Mouse (Mus musculus): ENCODE data around the gene Flvcr2. TPM values are rescaled to one million over a fixed set of nuclear protein-coding genes. Genes with fewer than 3 reads are reported as not detected.

The Flvcr2 gene
- polyA plus RNA-seq, 1 experiment from 2014 or later, result 6.5 TPM

DNA sequence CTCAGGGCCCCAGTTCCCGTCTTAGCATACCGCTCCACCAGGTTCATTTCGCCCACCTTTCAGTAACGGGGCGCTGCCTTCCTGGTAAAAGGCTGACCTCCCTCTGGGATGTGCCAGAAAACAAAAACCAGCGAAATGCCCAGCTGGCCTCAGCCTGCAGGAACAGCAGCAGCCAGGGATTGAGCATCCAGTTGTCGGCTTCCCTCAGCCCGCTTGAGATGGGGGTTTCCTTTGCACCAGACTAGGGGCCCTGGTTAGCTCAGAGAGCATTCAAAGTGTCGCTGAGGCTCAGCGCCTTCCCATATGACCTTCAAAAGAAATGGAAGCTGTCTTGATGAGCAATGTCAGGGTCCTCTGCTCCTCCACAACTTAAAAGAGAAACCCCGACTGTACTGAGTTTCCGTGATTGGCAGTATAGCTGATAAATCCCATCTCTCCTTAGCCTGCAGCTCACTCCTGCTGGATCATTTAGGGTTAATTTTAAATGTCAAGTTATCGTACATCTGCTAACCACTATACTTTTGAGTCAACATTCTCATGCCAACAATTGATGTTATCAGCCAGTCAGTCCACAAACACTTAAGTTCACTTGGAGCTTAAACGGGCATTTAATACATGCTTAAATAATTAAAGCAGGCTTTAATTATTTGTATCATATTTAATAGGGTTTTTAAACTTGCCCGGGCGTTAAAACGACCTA, 40.4 kb upstream of the Flvcr2 start:
- H3K27me3 ChIP-seq (ENCODE audit: control insufficient read depth, insufficient read depth, low read depth, low read length), result no peaks in the 10 kb centered on the region

DNA sequence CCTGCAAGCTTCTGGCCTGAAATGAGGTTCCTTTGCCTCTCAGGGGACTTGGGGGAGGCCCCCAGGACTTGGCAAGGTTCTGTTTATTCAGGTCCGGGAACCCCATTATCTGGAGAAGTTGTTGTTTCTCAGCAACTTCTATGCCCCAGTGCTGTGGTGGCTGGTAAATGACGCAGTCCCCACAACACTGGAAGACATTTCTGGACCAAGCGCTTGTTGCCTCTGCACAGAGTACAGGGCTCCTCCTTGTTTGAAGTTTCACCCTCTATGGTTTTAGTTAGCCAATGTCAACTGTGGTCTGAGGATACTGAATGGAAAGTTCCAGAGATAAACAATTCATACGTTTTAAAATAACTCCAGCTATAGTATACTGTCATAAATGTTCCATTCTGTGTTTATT, 39.4 kb upstream of the Flvcr2 start:
- ATAC-seq (ENCODE audit: low read depth), result no peak
- H3K27ac ChIP-seq (ENCODE audit: low read length), result no peak overlapping the region; the same call in 1 of the 2 replicates
- no peak overlapping the region for H3K9ac ChIP-seq (ENCODE audit: low read length)
- H3K4me2 ChIP-seq (ENCODE audit: low read depth, low read length), result no peak overlapping the region
- no peaks in the 10 kb centered on the region for H3K36me3 ChIP-seq (ENCODE audit: control insufficient read depth, insufficient read depth, low read length)
- H3K27me3 ChIP-seq (ENCODE audit: control insufficient read depth, insufficient read depth, low read depth, low read length), result no peaks in the 10 kb centered on the region
- H3K9me3 ChIP-seq (ENCODE audit: control insufficient read depth, low read length), result no peaks in the 10 kb centered on the region
- peaks cover 22% of the 10 kb centered on the region for H3K4me1 ChIP-seq (replicated peaks; ENCODE audit: control insufficient read depth, insufficient read depth, low read length)
- H3K4me3 ChIP-seq (ENCODE audit: low read length), result no peak overlapping the region
- WGBS, result 50% methylated on average over 4 of the region's 4 CpGs

More for the DNA sequence above, 40.4 kb upstream of the Flvcr2 start:
- Histone ChIP-seq H3K9ac (ENCODE audit: low read length) (peak overlapping the region; percentile 78), H3K4me1 (replicated peaks; ENCODE audit: control insufficient read depth, insufficient read depth, low read length) (peaks cover 24% of the 10 kb centered on the region), H3K4me3 (ENCODE audit: low read length) (peak overlapping the region; percentile 51), H3K27ac (ENCODE audit: low read length) (peak overlapping the region; percentile 93), H3K4me2 (ENCODE audit: low read depth, low read length) (peak overlapping the region; percentile 90), H3K9me3 (ENCODE audit: control insufficient read depth, low read length) (no peaks in the 10 kb centered on the region), H3K36me3 (ENCODE audit: control insufficient read depth, insufficient read depth, low read length) (no peaks in the 10 kb centered on the region)
- peak; percentile 17; the same call in 1 of the 2 replicates for ATAC-seq (ENCODE audit: low read depth)
- WGBS, result 9% methylated on average over 17 of the region's 17 CpGs

DNA sequence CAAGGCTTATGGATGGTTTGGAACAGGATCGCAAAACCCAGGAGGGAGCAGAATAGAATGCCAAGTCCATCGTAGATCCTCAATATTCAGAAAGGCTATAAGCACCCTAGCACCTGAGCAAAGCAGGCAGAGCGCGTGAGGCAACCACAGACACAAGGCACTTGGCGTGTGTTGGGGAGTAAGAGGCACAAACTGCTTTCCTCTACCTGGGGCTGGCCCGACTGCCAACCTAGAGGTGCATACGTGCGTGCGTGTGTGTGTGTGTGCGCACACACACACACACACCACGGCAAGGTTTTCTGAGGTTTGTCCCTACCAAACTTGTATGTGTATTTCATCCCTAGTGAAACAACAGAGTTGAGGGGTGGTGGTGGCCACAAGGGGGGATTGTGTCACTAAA, 38.9 kb upstream of the Flvcr2 start:
- H3K9ac ChIP-seq (ENCODE audit: low read length), result no peak overlapping the region
- peaks cover 22% of the 10 kb centered on the region for H3K4me1 ChIP-seq (replicated peaks; ENCODE audit: control insufficient read depth, insufficient read depth, low read length)
- H3K27ac ChIP-seq (ENCODE audit: low read length), result no peak overlapping the region
- 91% methylated on average over 11 of the region's 11 CpGs for WGBS
- H3K4me3 ChIP-seq (ENCODE audit: low read length), result no peak overlapping the region
- no peaks in the 10 kb centered on the region for H3K27me3 ChIP-seq (ENCODE audit: control insufficient read depth, insufficient read depth, low read depth, low read length)
- no peaks in the 10 kb centered on the region for H3K36me3 ChIP-seq (ENCODE audit: control insufficient read depth, insufficient read depth, low read length)
- no peak overlapping the region for H3K4me2 ChIP-seq (ENCODE audit: low read depth, low read length)
- no peak for ATAC-seq (ENCODE audit: low read depth)
- no peaks in the 10 kb centered on the region for H3K9me3 ChIP-seq (ENCODE audit: control insufficient read depth, low read length)

DNA sequence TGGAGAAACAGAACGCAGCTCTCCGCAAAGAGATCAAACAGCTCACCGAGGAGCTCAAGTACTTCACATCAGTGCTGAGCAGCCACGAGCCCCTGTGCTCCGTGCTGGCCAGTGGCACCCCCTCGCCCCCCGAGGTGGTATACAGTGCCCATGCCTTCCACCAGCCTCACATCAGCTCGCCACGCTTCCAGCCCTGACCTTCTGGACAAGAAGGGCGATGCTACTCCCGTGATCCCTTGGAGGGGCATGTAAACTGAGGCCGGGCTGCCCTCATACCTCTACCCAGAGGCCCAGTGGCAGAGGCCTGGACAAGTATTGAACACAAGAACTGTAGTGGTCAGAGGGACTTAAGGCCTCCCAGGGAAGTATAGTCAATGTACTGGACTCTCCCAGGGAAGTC, 37.8 kb upstream of the Flvcr2 start:
- Histone ChIP-seq H3K27me3 (ENCODE audit: control insufficient read depth, insufficient read depth, low read depth, low read length) (no peaks in the 10 kb centered on the region), H3K27ac (ENCODE audit: low read length) (no peak overlapping the region), H3K4me2 (ENCODE audit: low read depth, low read length) (no peak overlapping the region), H3K4me1 (replicated peaks; ENCODE audit: control insufficient read depth, insufficient read depth, low read length) (peaks cover 22% of the 10 kb centered on the region), H3K4me3 (ENCODE audit: low read length) (no peak overlapping the region), H3K36me3 (ENCODE audit: control insufficient read depth, insufficient read depth, low read length) (no peaks in the 10 kb centered on the region), H3K9me3 (ENCODE audit: control insufficient read depth, low read length) (no peaks in the 10 kb centered on the region), H3K9ac (ENCODE audit: low read length) (no peak overlapping the region)
- ATAC-seq (ENCODE audit: low read depth), result no peak
- WGBS, result 76% methylated on average over 12 of the region's 12 CpGs

DNA sequence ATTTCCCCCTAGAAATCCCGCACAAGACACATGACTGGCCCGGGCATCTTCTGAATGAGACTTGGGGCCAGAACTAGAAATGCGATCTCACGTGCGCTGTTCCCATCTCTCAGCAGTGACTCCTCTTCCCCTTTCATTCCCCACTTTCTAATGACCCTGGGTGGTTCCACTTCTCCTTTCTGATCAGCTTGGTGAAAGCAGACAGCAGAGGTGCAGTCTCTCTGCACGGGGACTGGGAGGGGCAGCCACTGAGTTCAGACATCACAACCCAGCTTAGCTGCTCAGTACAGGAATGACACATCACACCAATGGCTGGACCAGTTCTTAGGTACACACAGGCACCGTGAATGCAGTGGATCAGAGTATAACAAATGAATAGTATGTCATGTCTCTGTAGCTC, 35.6 kb upstream of the Flvcr2 start:
- Histone ChIP-seq H3K27me3 (ENCODE audit: control insufficient read depth, insufficient read depth, low read depth, low read length) (no peaks in the 10 kb centered on the region), H3K9ac (ENCODE audit: low read length) (no peak overlapping the region), H3K4me1 (replicated peaks; ENCODE audit: control insufficient read depth, insufficient read depth, low read length) (peaks cover 12% of the 10 kb centered on the region), H3K4me2 (ENCODE audit: low read depth, low read length) (no peak overlapping the region), H3K27ac (ENCODE audit: low read length) (no peak overlapping the region), H3K36me3 (ENCODE audit: control insufficient read depth, insufficient read depth, low read length) (no peaks in the 10 kb centered on the region), H3K9me3 (ENCODE audit: control insufficient read depth, low read length) (no peaks in the 10 kb centered on the region), H3K4me3 (ENCODE audit: low read length) (no peak overlapping the region)
- ATAC-seq (ENCODE audit: low read depth), result no peak
- WGBS, result 72% methylated on average over 7 of the region's 7 CpGs

DNA sequence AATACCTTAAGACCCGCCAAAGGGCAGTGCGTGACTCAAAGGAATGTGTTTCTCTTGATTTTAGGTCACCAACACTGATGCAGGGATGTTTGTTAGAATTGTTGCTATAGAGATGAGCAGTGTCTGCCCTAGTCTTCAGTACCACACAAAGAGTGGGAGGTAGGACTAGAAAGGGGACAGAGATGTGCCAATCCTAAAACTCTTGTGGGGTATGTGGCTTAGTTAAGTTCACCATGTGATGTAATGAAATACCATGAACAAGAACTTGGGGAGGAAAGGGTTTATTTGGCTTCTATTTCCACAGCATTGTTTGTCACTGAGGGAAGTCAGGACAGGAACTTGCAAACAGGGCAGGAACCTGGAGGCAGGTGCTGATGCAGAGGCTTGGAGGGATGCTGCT, 33.8 kb upstream of the Flvcr2 start:
- Histone ChIP-seq H3K9ac (ENCODE audit: low read length) (no peak overlapping the region), H3K27ac (ENCODE audit: low read length) (no peak overlapping the region), H3K4me2 (ENCODE audit: low read depth, low read length) (no peak overlapping the region), H3K4me1 (replicated peaks; ENCODE audit: control insufficient read depth, insufficient read depth, low read length) (no peaks in the 10 kb centered on the region), H3K27me3 (ENCODE audit: control insufficient read depth, insufficient read depth, low read depth, low read length) (no peaks in the 10 kb centered on the region), H3K36me3 (ENCODE audit: control insufficient read depth, insufficient read depth, low read length) (no peaks in the 10 kb centered on the region), H3K9me3 (ENCODE audit: control insufficient read depth, low read length) (no peaks in the 10 kb centered on the region), H3K4me3 (ENCODE audit: low read length) (no peak overlapping the region)
- 83% methylated on average over 2 of the region's 2 CpGs for WGBS
- no peak for ATAC-seq (ENCODE audit: low read depth)

DNA sequence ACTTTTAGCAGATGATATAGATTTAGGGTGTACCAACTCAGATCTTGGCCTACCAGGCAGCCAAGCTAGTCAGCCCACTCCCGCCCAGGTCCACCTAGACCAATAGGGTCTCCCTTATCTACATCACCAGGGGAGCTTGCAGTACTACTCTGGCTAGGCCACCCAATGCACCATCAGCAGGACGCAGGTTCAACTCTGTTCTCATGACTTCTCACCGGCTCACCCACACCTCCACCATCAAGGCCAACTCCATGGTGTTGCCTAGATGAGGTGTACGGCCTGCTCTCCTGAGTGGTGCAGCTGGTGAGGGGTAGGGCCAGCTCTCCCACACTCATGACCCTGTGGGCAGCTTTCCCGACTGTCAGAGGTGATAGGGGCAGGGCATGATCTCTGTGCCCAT, 32.2 kb upstream of the Flvcr2 start:
- Histone ChIP-seq H3K27ac (ENCODE audit: low read length) (no peak overlapping the region), H3K4me3 (ENCODE audit: low read length) (no peak overlapping the region), H3K36me3 (ENCODE audit: control insufficient read depth, insufficient read depth, low read length) (no peaks in the 10 kb centered on the region), H3K4me2 (ENCODE audit: low read depth, low read length) (no peak overlapping the region), H3K27me3 (ENCODE audit: control insufficient read depth, insufficient read depth, low read depth, low read length) (no peaks in the 10 kb centered on the region), H3K4me1 (replicated peaks; ENCODE audit: control insufficient read depth, insufficient read depth, low read length) (no peaks in the 10 kb centered on the region), H3K9ac (ENCODE audit: low read length) (no peak overlapping the region), H3K9me3 (ENCODE audit: control insufficient read depth, low read length) (no peaks in the 10 kb centered on the region)
- 93% methylated on average over 5 of the region's 5 CpGs for WGBS
- no peak for ATAC-seq (ENCODE audit: low read depth)

DNA sequence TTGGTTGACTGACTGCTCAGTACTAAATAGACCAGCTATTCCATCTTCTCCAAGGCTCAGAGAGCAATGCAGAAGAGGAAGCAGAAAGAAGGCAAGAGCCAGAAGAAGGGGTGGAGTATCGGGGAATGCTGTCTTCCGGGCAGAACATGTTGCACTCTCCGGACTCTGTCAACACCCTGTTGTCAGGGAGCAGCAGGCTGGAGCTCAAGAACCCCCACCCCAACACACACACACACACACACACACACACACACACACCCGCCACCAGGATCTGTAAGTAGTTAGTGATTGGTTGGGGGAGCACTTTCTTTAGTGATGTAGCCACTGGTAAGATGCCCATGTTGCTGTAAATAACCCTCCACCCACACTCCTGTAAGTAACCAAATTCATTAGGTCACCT, 21.0 kb upstream of the Flvcr2 start:
- Histone ChIP-seq H3K36me3 (ENCODE audit: control insufficient read depth, insufficient read depth, low read length) (no peaks in the 10 kb centered on the region), H3K4me2 (ENCODE audit: low read depth, low read length) (no peak overlapping the region), H3K4me3 (ENCODE audit: low read length) (no peak overlapping the region), H3K27me3 (ENCODE audit: control insufficient read depth, insufficient read depth, low read depth, low read length) (no peaks in the 10 kb centered on the region; the same call in 1 of the 2 replicates), H3K4me1 (replicated peaks; ENCODE audit: control insufficient read depth, insufficient read depth, low read length) (peaks cover 2% of the 10 kb centered on the region), H3K9ac (ENCODE audit: low read length) (no peak overlapping the region), H3K27ac (ENCODE audit: low read length) (no peak overlapping the region), H3K9me3 (ENCODE audit: control insufficient read depth, low read length) (no peaks in the 10 kb centered on the region)
- WGBS, result 45% methylated on average over 4 of the region's 4 CpGs
- ATAC-seq (ENCODE audit: low read depth), result no peak

DNA sequence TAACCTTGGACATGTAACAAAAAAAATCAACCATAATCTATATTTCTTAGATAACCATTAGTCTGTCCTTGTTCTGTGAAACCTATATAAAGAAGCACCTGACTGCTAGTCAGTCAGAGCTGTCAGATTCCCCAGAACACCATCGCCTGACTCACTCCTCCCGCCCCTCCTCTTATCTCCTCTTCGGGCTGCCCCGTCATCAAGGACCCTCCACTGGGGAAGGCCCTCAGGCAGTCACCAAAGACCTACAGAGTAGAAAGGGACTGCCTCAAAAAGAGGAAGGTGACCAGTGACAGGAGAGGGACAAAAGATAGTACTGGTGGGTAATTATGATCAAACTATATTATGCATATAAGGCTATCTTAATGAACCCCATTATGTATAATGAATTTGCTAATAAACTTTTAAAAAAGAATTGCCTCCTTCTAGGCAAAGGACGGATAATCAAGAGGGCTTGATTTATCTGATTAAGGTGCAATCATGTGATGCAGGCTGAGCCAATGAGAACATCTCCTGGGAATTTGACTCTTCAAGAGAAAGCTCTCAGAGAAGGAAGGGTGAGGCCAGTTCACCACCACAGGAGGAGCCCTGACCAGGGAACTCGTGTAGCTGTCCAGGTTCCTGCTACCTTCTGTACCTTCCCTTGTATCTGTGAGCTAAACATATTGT, 19.5 kb upstream of the Flvcr2 start:
- 36% methylated on average over 6 of the region's 6 CpGs for WGBS

More for the DNA sequence above, 19.5 kb upstream of the Flvcr2 start:
- H3K36me3 ChIP-seq (ENCODE audit: control insufficient read depth, insufficient read depth, low read length), result no peaks in the 10 kb centered on the region
- no peak for ATAC-seq (ENCODE audit: low read depth)
- no peak overlapping the region for H3K27ac ChIP-seq (ENCODE audit: low read length)
- H3K9me3 ChIP-seq (ENCODE audit: control insufficient read depth, low read length), result no peaks in the 10 kb centered on the region
- H3K4me2 ChIP-seq (ENCODE audit: low read depth, low read length), result no peak overlapping the region
- no peak overlapping the region for H3K4me3 ChIP-seq (ENCODE audit: low read length)
- H3K9ac ChIP-seq (ENCODE audit: low read length), result no peak overlapping the region
- H3K27me3 ChIP-seq (ENCODE audit: control insufficient read depth, insufficient read depth, low read depth, low read length), result no peaks in the 10 kb centered on the region
- peaks cover 2% of the 10 kb centered on the region for H3K4me1 ChIP-seq (replicated peaks; ENCODE audit: control insufficient read depth, insufficient read depth, low read length)

Measured in lung, embryonic 16.5 days (tissue).